Mouse (Mus musculus): Measurements from ENCODE around the gene Gas2l3. TPM values are rescaled to one million over a fixed set of nuclear protein-coding genes. Genes with fewer than 3 reads are reported as not detected.
A peak's percentile ranks its signal among the peaks of the same experiment; 100 is the strongest.

The Gas2l3 gene
- total and polyA plus RNA-seq, 3 experiments: 2.9 to 3.7 TPM; not detected in 1

- Histone ChIP-seq H3K9ac (ENCODE audit: control insufficient read depth, low read depth, low read length, poor library complexity, severe bottlenecking) (no peak overlapping the region), H3K4me3 (ENCODE audit: control insufficient read depth in 1 of 2, insufficient read depth in 1 of 2, low read depth in 2 of 2, low read length in 2 of 2) (no peak overlapping the region), H3K79me2 (ENCODE audit: control insufficient read depth, insufficient read depth, low read length, poor library complexity) (no peaks in the 10 kb centered on the region), H3K36me3 (ENCODE audit: control insufficient read depth in 1 of 2, insufficient read depth in 2 of 2, low read length in 2 of 2) (peaks cover 0 to 2% of the 10 kb centered on the region in 2 experiments; a peak in 1 of 4 replicates), H3K27ac (ENCODE audit: control insufficient read depth, low read depth, low read length) (no peak overlapping the region), H3K27me3 (ENCODE audit: control insufficient read depth in 1 of 2, insufficient read depth in 2 of 2, low read length in 2 of 2) (0 out of 4 replicates have a peak, but pooled peaks cover 0 to 2% of the 10 kb centered on the region in 2 experiments), H3K4me1 (ENCODE audit: control insufficient read depth in 1 of 2, insufficient read depth in 2 of 2, low read length in 2 of 2) (no peaks in the 10 kb centered on the region; a peak in 1 of 4 replicates), H3K9me3 (replicated peaks; ENCODE audit: insufficient read depth, low read length) (no peaks in the 10 kb centered on the region)
- DNase-seq (ENCODE audit: low read depth, low spot score): no peak
- no peak for TF ChIP-seq MAZ (IDR thresholded peaks at IDR 0.05; ENCODE audit: low read depth, low read length)
- TF ChIP-seq E2F4 (IDR thresholded peaks at IDR 0.05; ENCODE audit: borderline replicate concordance, low read depth, low read length): no peak
- TF ChIP-seq MEF2A (IDR thresholded peaks at IDR 0.05; ENCODE audit: extremely low read depth, insufficient replicate concordance, low read depth, low read length, poor library complexity, severe bottlenecking): no peak
- TF ChIP-seq ZMIZ1 (IDR thresholded peaks at IDR 0.05; ENCODE audit: low read depth, low read length): no peak
- TF ChIP-seq EP300 (IDR thresholded peaks at IDR 0.05; ENCODE audit: low read depth in 1 of 2, low read length in 2 of 2): no peak
- TF ChIP-seq CHD2 (IDR thresholded peaks at IDR 0.05; ENCODE audit: low read length): no peak
- TF ChIP-seq ZC3H11A (IDR thresholded peaks at IDR 0.05; ENCODE audit: low read depth, low read length): no peak
- TF ChIP-seq RAD21 (IDR thresholded peaks at IDR 0.05; ENCODE audit: low read depth, low read length): no peak
- TF ChIP-seq ETS1 (IDR thresholded peaks at IDR 0.05; ENCODE audit: low read depth, low read length): no peak
- no peak for TF ChIP-seq CHD1 (IDR thresholded peaks at IDR 0.05; ENCODE audit: low read depth, low read length)
- no peak for TF ChIP-seq POLR2A (IDR thresholded peaks at IDR 0.05; ENCODE audit: control insufficient read depth in 1 of 2, insufficient read depth in 1 of 2, low read depth in 1 of 2, low read length in 2 of 2, poor library complexity in 1 of 2)
- TF ChIP-seq MAX (IDR thresholded peaks at IDR 0.05; ENCODE audit: low read length): no peak
- no peak for TF ChIP-seq HCFC1 (IDR thresholded peaks at IDR 0.05; ENCODE audit: low read depth, low read length)
Measured at GRCm38 (mm10) chr10:89404936-89405335, 38.8 kb downstream of the Gas2l3 start.

- no peak overlapping the region for H3K27ac ChIP-seq (ENCODE audit: control insufficient read depth, low read depth, low read length)
- TF ChIP-seq USF1 (IDR thresholded peaks at IDR 0.05; ENCODE audit: low read depth, low read length) (0 out of 2 replicates have a peak, but pooled peaks have one; percentile 24), MAFK (IDR thresholded peaks at IDR 0.05; ENCODE audit: borderline replicate concordance, low read depth, low read length) (no peak)
- H3K27me3 ChIP-seq (ENCODE audit: control insufficient read depth in 1 of 2, insufficient read depth in 2 of 2, low read length in 2 of 2): 0 out of 4 replicates have a peak, but pooled peaks cover 0 to 2% of the 10 kb centered on the region in 2 experiments
- DNase-seq (ENCODE audit: low read depth, low spot score): no peak
- H3K9me3 ChIP-seq (replicated peaks; ENCODE audit: insufficient read depth, low read length): no peaks in the 10 kb centered on the region
- no peak overlapping the region for H3K4me3 ChIP-seq (ENCODE audit: control insufficient read depth in 1 of 2, insufficient read depth in 1 of 2, low read depth in 2 of 2, low read length in 2 of 2)
- no peaks in the 10 kb centered on the region for H3K79me2 ChIP-seq (ENCODE audit: control insufficient read depth, insufficient read depth, low read length, poor library complexity)
- no peak overlapping the region for H3K9ac ChIP-seq (ENCODE audit: control insufficient read depth, low read depth, low read length, poor library complexity, severe bottlenecking)
- no peaks in the 10 kb centered on the region for H3K36me3 ChIP-seq (ENCODE audit: control insufficient read depth in 1 of 2, insufficient read depth in 2 of 2, low read length in 2 of 2)
- no peaks in the 10 kb centered on the region for H3K4me1 ChIP-seq (ENCODE audit: control insufficient read depth in 1 of 2, insufficient read depth in 2 of 2, low read length in 2 of 2)
Measured at GRCm38 (mm10) chr10:89400674-89401336, 43.0 kb downstream of the Gas2l3 start.

Measured in MEL (cell line).